Mouse (Mus musculus): Measurements from ENCODE around the gene Mlh3.

The Mlh3 gene

GRCm38 (mm10) chr12:85227876-85228599 lies 42.4 kb downstream of the Mlh3 start:
- DNase-seq (ENCODE audit: low read depth, low spot score), result no peak

GRCm38 (mm10) chr12:85227227-85227626 lies 43.2 kb downstream of the Mlh3 start:
- DNase-seq (ENCODE audit: low read depth, low spot score), result no peak

- peak; percentile 21 for DNase-seq (ENCODE audit: low read depth, low spot score)
These were observed 50.5 kb downstream of the Mlh3 start for GRCm38 (mm10) chr12:85219905-85220290.

- peak; percentile 94 for DNase-seq (ENCODE audit: low read depth, low spot score)
These were observed 51.0 kb downstream of the Mlh3 start, which contains the start of gene Eif2b2 for GRCm38 (mm10) chr12:85219236-85219904. Gene Eif2b2, plus strand, starts transcription at chr12:85219481.

GRCm38 (mm10) chr12:85217733-85218310 lies 52.6 kb downstream of the Mlh3 start:
- DNase-seq (ENCODE audit: low read depth, low spot score), result no peak

GRCm38 (mm10) chr12:85215031-85215430 lies 55.4 kb downstream of the Mlh3 start:
- DNase-seq (ENCODE audit: low read depth, low spot score), result no peak

- DNase-seq (ENCODE audit: low read depth, low spot score), result no peak
These were observed 61.7 kb downstream of the Mlh3 start for GRCm38 (mm10) chr12:85208687-85209199.

- no peak for DNase-seq (ENCODE audit: low read depth, low spot score)
These were observed 65.0 kb downstream of the Mlh3 start for GRCm38 (mm10) chr12:85205425-85205824.

- no peak for DNase-seq (ENCODE audit: low read depth, low spot score)
These were observed 66.3 kb downstream of the Mlh3 start for GRCm38 (mm10) chr12:85204105-85204504.

- DNase-seq (ENCODE audit: low read depth, low spot score), result no peak
These were observed 66.7 kb downstream of the Mlh3 start for GRCm38 (mm10) chr12:85203699-85204098.

- DNase-seq (ENCODE audit: low read depth, low spot score), result no peak
These were observed 68.2 kb downstream of the Mlh3 start for GRCm38 (mm10) chr12:85202191-85202590.

GRCm38 (mm10) chr12:85201830-85202147 lies 68.6 kb downstream of the Mlh3 start:
- DNase-seq (ENCODE audit: low read depth, low spot score), result no peak

- no peak for DNase-seq (ENCODE audit: low read depth, low spot score)
These were observed 69.2 kb downstream of the Mlh3 start for GRCm38 (mm10) chr12:85200929-85201829.

- DNase-seq (ENCODE audit: low read depth, low spot score), result no peak
These were observed 70.4 kb downstream of the Mlh3 start for GRCm38 (mm10) chr12:85199954-85200353.

GRCm38 (mm10) chr12:85197936-85198335 lies 72.5 kb downstream of the Mlh3 start:
- no peak for DNase-seq (ENCODE audit: low read depth, low spot score)

- no peak for DNase-seq (ENCODE audit: low read depth, low spot score)
These were observed 73.0 kb downstream of the Mlh3 start for GRCm38 (mm10) chr12:85197371-85197770.

GRCm38 (mm10) chr12:85196191-85196590 lies 74.2 kb downstream of the Mlh3 start:
- no peak for DNase-seq (ENCODE audit: low read depth, low spot score)

GRCm38 (mm10) chr12:85195086-85195485 lies 75.3 kb downstream of the Mlh3 start:
- no peak for DNase-seq (ENCODE audit: low read depth, low spot score)

- no peak for DNase-seq (ENCODE audit: low read depth, low spot score)
These were observed 75.8 kb downstream of the Mlh3 start for GRCm38 (mm10) chr12:85194623-85195018.

- no peak for DNase-seq (ENCODE audit: low read depth, low spot score)
These were observed 76.3 kb downstream of the Mlh3 start for GRCm38 (mm10) chr12:85193923-85194622.

- DNase-seq (ENCODE audit: low read depth, low spot score), result no peak
These were observed 77.3 kb downstream of the Mlh3 start for GRCm38 (mm10) chr12:85193146-85193545.

Data from c-Kit-negative CD71-positive TER-119-positive erythroid progenitor cells, embryonic 14.5 days (primary cell).